In genomic region chr4:89688804-89689497, GRCm38 (mm10) we compare ENCODE assay signal across 8 mouse cellular contexts. TPM values are rescaled to one million over a fixed set of nuclear protein-coding genes. Genes with fewer than 3 reads are reported as not detected.
A peak's percentile ranks its signal among the peaks of the same experiment; 100 is the strongest.
DNase-seq lines count a peak whose midpoint lies in the region; ATAC-seq and TF ChIP-seq lines count a peak whose summit lies in the region.

No protein-coding gene starts in this region.

- peak overlapping the region; percentile 62 for H3K4me2 ChIP-seq in hindbrain, postnatal 0 days (ENCODE audit: low read depth, low read length)
- H3K4me2 ChIP-seq in midbrain, embryonic 14.5 days (ENCODE audit: low read length) = peak overlapping the region; percentile 84

- no peak for DNase-seq in gastrocnemius, adult 2 months
- DNase-seq in gastrocnemius, adult 8-10 months (ENCODE audit: low spot score in 2 of 2) = no peak
- peak; percentile 53 for DNase-seq in brain, embryonic 14.5 days (ENCODE audit: low read depth)
- peak; percentile 12 for DNase-seq in hindbrain, postnatal 0 days (ENCODE audit: low spot score)
- peak; percentile 38 for DNase-seq in midbrain, embryonic 14.5 days
- no peak for DNase-seq in urinary bladder, postnatal 25 days (ENCODE audit: low spot score)
- DNase-seq in frontal cortex, postnatal 25 days (ENCODE audit: low spot score in 2 of 2) = no peak
- DNase-seq in layer of hippocampus, adult 9-10 months (ENCODE audit: low spot score) = no peak

- H3K4me1 ChIP-seq in hindbrain, postnatal 0 days (ENCODE audit: insufficient read depth, low read length) = 0 out of 2 replicates have a peak, but pooled peaks cover 3% of the 10 kb centered on the region
- H3K4me1 ChIP-seq in midbrain, embryonic 14.5 days (ENCODE audit: control insufficient read depth, insufficient read depth, low read length) = peaks cover 11% of the 10 kb centered on the region; the same call in 1 of the 2 replicates

- no peaks in the 10 kb centered on the region for H3K36me3 ChIP-seq in hindbrain, postnatal 0 days (ENCODE audit: insufficient read depth, low read length)
- no peaks in the 10 kb centered on the region for H3K36me3 ChIP-seq in midbrain, embryonic 14.5 days (ENCODE audit: control insufficient read depth, insufficient read depth, low read length)

- no peaks in the 10 kb centered on the region for H3K9me3 ChIP-seq in hindbrain, postnatal 0 days (ENCODE audit: low read length)
- H3K9me3 ChIP-seq in midbrain, embryonic 14.5 days (ENCODE audit: control insufficient read depth, low read length) = no peaks in the 10 kb centered on the region

- H3K27ac ChIP-seq in gastrocnemius, adult 2 months = no peak overlapping the region
- no peak overlapping the region for H3K27ac ChIP-seq in hindbrain, postnatal 0 days
- no peak overlapping the region for H3K27ac ChIP-seq in midbrain, embryonic 14.5 days (replicated peaks; ENCODE audit: low read depth, low read length)

- 7% methylated on average over 16 of the region's 16 CpGs for WGBS in hindbrain, postnatal 0 days
- WGBS in midbrain, embryonic 14.5 days = 2% methylated on average over 16 of the region's 16 CpGs

- H3K27me3 ChIP-seq in hindbrain, postnatal 0 days (ENCODE audit: insufficient read depth, low read length) = 0 out of 2 replicates have a peak, but pooled peaks cover 11% of the 10 kb centered on the region
- H3K27me3 ChIP-seq in midbrain, embryonic 14.5 days (ENCODE audit: control insufficient read depth, insufficient read depth, low read length) = peaks cover 34% of the 10 kb centered on the region

- no peak for TF ChIP-seq POLR2A in brain, embryonic 14.5 days (IDR thresholded peaks at IDR 0.05; ENCODE audit: borderline replicate concordance, extremely low read depth, insufficient read depth, insufficient read length, poor library complexity, severe bottlenecking)

- peak overlapping the region; percentile 42; the same call in 1 of the 2 replicates for H3K9ac ChIP-seq in hindbrain, postnatal 0 days (replicated peaks; ENCODE audit: low read length)
- H3K9ac ChIP-seq in midbrain, embryonic 14.5 days (replicated peaks; ENCODE audit: low read length) = peak overlapping the region; percentile 62

- no peak for TF ChIP-seq CTCF in gastrocnemius, adult 2 months (IDR thresholded peaks at IDR 0.05)
- TF ChIP-seq CTCF in brain, embryonic 14.5 days (IDR thresholded peaks at IDR 0.05; ENCODE audit: borderline replicate concordance, extremely low read depth, insufficient read depth, insufficient read length) = no peak
- TF ChIP-seq CTCF in hindbrain, postnatal 0 days (IDR thresholded peaks at IDR 0.05; ENCODE audit: low read depth) = no peak

- no peak for ATAC-seq in hindbrain, postnatal 0 days
- ATAC-seq in midbrain, embryonic 14.5 days (ENCODE audit: low FRiP score, low TSS enrichment) = no peak

- H3K4me3 ChIP-seq in gastrocnemius, adult 2 months = peak overlapping the region; percentile 43
- peak overlapping the region; percentile 52 for H3K4me3 ChIP-seq in hindbrain, postnatal 0 days (ENCODE audit: low read length)
- H3K4me3 ChIP-seq in midbrain, embryonic 14.5 days (replicated peaks; ENCODE audit: low read depth, low read length) = peak overlapping the region; percentile 66

- intact Hi-C loops in gastrocnemius, adult 2 months (cut with DNase I) = no loop called here

RNA-seq across cellular contexts. Expression of gene Dmrta1, which starts 9.7 kb away (rescaled TPM):
- total RNA-seq in gastrocnemius, adult 2 months (2021) = not detected
- not detected for total RNA-seq in gastrocnemius, adult 8-10 months (2022)
- 1.1 and 1.3 TPM in 2 replicates for polyA plus RNA-seq in brain, embryonic 14.5 days (2012; rRNA removed)
- 1.3 and 1.7 TPM in 2 replicates for total RNA-seq in hindbrain, postnatal 0 days (2014; rRNA removed)
- 0.30 and 0.40 TPM in 2 replicates for polyA plus RNA-seq in hindbrain, postnatal 0 days (2015; fragmentation: Nextera tagmentation; extraction: Ambion mirVana)
- 0.22 and 0.34 TPM in 2 replicates for polyA plus RNA-seq in midbrain, embryonic 14.5 days (2014; fragmentation: Nextera tagmentation; extraction: Ambion mirVana)

Comparison
In these comparisons a context has a peak if more than half of its experiments do, and no peak if none do; other contexts are left out.
1. DNase-seq: peak in brain, embryonic 14.5 days (single experiment), hindbrain, postnatal 0 days (single experiment) and midbrain, embryonic 14.5 days (single experiment); none in gastrocnemius, adult 2 months (single experiment), gastrocnemius, adult 8-10 months (0 of 2), urinary bladder, postnatal 25 days (single experiment), frontal cortex, postnatal 25 days (0 of 2) and layer of hippocampus, adult 9-10 months (single experiment).
2. Peak in every context shown above with its lines, with median percentiles within 50 percentile points of each other: H3K4me3 ChIP-seq.